Mouse (Mus musculus) hindbrain, embryonic 12.5 days (tissue): Measurements from ENCODE around the gene Tmprss9. TPM values are rescaled to one million over a fixed set of nuclear protein-coding genes. Genes with fewer than 3 reads are reported as not detected.

ENCODE experiments used
- ATAC-seq: fragments of 200-750 bp; cut with Nextera tagmentation; 2 replicates; pipeline ENCODE4 v1.8.0; 2017; ENCODE audit warnings: moderate TSS enrichment; ENCODE audit not compliant: low FRiP score
- H3K27ac ChIP-seq: fragments of 300-500 bp; sonication (generic); 2 replicates; pipeline ENCODE4 v1.5.1; 2016; ENCODE audit warnings: mild to moderate bottlenecking
- H3K27me3 ChIP-seq: fragments of 300-500 bp; sonication (generic); 2 replicates; pipeline ENCODE4 v1.6.1; 2016; ENCODE audit warnings: mild to moderate bottlenecking
- H3K36me3 ChIP-seq: fragments of 300-500 bp; sonication (generic); 2 replicates; pipeline ENCODE4 v1.6.1; 2016; ENCODE audit warnings: mild to moderate bottlenecking
- H3K4me1 ChIP-seq: fragments of 300-500 bp; sonication (generic); 2 replicates; pipeline ENCODE4 v1.6.1; 2016
- H3K4me2 ChIP-seq: fragments of 300-500 bp; sonication (generic); replicated peaks from 2 replicates; pipeline ENCODE4 v1.6.1; 2016; ENCODE audit warnings: mild to moderate bottlenecking
- H3K4me3 ChIP-seq: fragments of 300-500 bp; sonication (generic); 2 replicates; pipeline ENCODE4 v1.5.1; 2016; ENCODE audit warnings: mild to moderate bottlenecking
- H3K9ac ChIP-seq: fragments of 300-500 bp; sonication (generic); 2 replicates; pipeline ENCODE4 v1.6.1; 2016; ENCODE audit warnings: mild to moderate bottlenecking, moderate library complexity
- H3K9me3 ChIP-seq: fragments of 300-500 bp; sonication (generic); replicated peaks from 2 replicates; pipeline ENCODE4 v1.6.1; 2016; ENCODE audit warnings: mild to moderate bottlenecking
- WGBS: fragments of 180-500 bp; shearing (Covaris S2); methylation state at CpG from one replicate; pipeline ENCODE4 v1.1.7; 2016; 5-methylcytosine and 5-hydroxymethylcytosine counted together
- polyA plus RNA-seq: library from polyadenylated mRNA; unstranded; fragments of >200 nt; fragmentation: Nextera tagmentation; extraction: Ambion mirVana; gene quantifications from 2 replicates; pipeline ENCODE4 v1.2.1, GENCODE M21; 2016

The Tmprss9 gene
- polyA plus RNA-seq, 1 experiment from 2014 or later: 0.08 TPM

GRCm38 (mm10) chr10:80870993-80871392 lies 655 bp upstream of the Tmprss9 start:
- Histone ChIP-seq H3K4me1 (no peaks in the 10 kb centered on the region), H3K27me3 (no peaks in the 10 kb centered on the region), H3K9me3 (no peaks in the 10 kb centered on the region), H3K4me2 (no peak overlapping the region), H3K9ac (no peak overlapping the region), H3K4me3 (no peak overlapping the region), H3K36me3 (peaks cover 24% of the 10 kb centered on the region), H3K27ac (no peak overlapping the region)
- ATAC-seq: no peak
- 95% methylated on average over 3 of the region's 6 CpGs for WGBS

- no peaks in the 10 kb centered on the region for H3K9me3 ChIP-seq
- H3K4me3 ChIP-seq: no peak overlapping the region
- H3K9ac ChIP-seq: no peak overlapping the region
- 74% methylated on average over 9 of the region's 9 CpGs for WGBS
- no peak overlapping the region for H3K27ac ChIP-seq
- no peaks in the 10 kb centered on the region for H3K4me1 ChIP-seq
- ATAC-seq: no peak
- H3K27me3 ChIP-seq: no peaks in the 10 kb centered on the region
- no peak overlapping the region for H3K4me2 ChIP-seq
- H3K36me3 ChIP-seq: no peaks in the 10 kb centered on the region
Observed at GRCm38 (mm10) chr10:80874035-80874434, 2.4 kb downstream of the Tmprss9 start.

- H3K36me3 ChIP-seq: no peaks in the 10 kb centered on the region
- H3K9ac ChIP-seq: no peak overlapping the region
- no peak for ATAC-seq
- H3K4me1 ChIP-seq: no peaks in the 10 kb centered on the region
- WGBS: 28% methylated on average over 5 of the region's 5 CpGs
- H3K27me3 ChIP-seq: no peaks in the 10 kb centered on the region
- H3K4me3 ChIP-seq: no peak overlapping the region
- no peaks in the 10 kb centered on the region for H3K9me3 ChIP-seq
- H3K4me2 ChIP-seq: no peak overlapping the region
- no peak overlapping the region for H3K27ac ChIP-seq
Observed at GRCm38 (mm10) chr10:80876028-80876427, 4.4 kb downstream of the Tmprss9 start.

GRCm38 (mm10) chr10:80876594-80876993 lies 4.9 kb downstream of the Tmprss9 start:
- H3K4me3 ChIP-seq: no peak overlapping the region
- H3K27ac ChIP-seq: no peak overlapping the region
- no peaks in the 10 kb centered on the region for H3K4me1 ChIP-seq
- no peak overlapping the region for H3K4me2 ChIP-seq
- no peaks in the 10 kb centered on the region for H3K36me3 ChIP-seq
- 0 out of 2 replicates have a peak, but pooled peaks have one; percentile 26 for ATAC-seq
- WGBS: 21% methylated on average over 3 of the region's 3 CpGs
- no peaks in the 10 kb centered on the region for H3K27me3 ChIP-seq
- H3K9me3 ChIP-seq: no peaks in the 10 kb centered on the region
- H3K9ac ChIP-seq: 0 out of 2 replicates have a peak overlapping the region, but pooled peaks have one; percentile 43

- Histone ChIP-seq H3K27me3 (no peaks in the 10 kb centered on the region), H3K27ac (no peak overlapping the region), H3K4me3 (no peak overlapping the region), H3K4me1 (no peaks in the 10 kb centered on the region), H3K9ac (no peak overlapping the region), H3K4me2 (no peak overlapping the region), H3K9me3 (no peaks in the 10 kb centered on the region), H3K36me3 (no peaks in the 10 kb centered on the region)
- ATAC-seq: peak; percentile 51; the same call in 1 of the 2 replicates
- 18% methylated on average over 5 of the region's 5 CpGs for WGBS
Observed at GRCm38 (mm10) chr10:80880131-80880641, 8.5 kb downstream of the Tmprss9 start.

- WGBS: 80% methylated on average over 2 of the region's 2 CpGs
- no peak for ATAC-seq
- no peaks in the 10 kb centered on the region for H3K9me3 ChIP-seq
- no peaks in the 10 kb centered on the region for H3K36me3 ChIP-seq
- H3K4me3 ChIP-seq: no peak overlapping the region
- no peaks in the 10 kb centered on the region for H3K27me3 ChIP-seq
- no peak overlapping the region for H3K4me2 ChIP-seq
- H3K27ac ChIP-seq: no peak overlapping the region
- no peak overlapping the region for H3K9ac ChIP-seq
- no peaks in the 10 kb centered on the region for H3K4me1 ChIP-seq
Observed at GRCm38 (mm10) chr10:80880901-80881300, 9.3 kb downstream of the Tmprss9 start.

- no peaks in the 10 kb centered on the region for H3K36me3 ChIP-seq
- 28% methylated on average over 10 of the region's 10 CpGs for WGBS
- H3K27ac ChIP-seq: no peak overlapping the region
- no peak overlapping the region for H3K4me3 ChIP-seq
- ATAC-seq: no peak
- H3K4me2 ChIP-seq: no peak overlapping the region
- no peaks in the 10 kb centered on the region for H3K4me1 ChIP-seq
- H3K27me3 ChIP-seq: no peaks in the 10 kb centered on the region
- H3K9me3 ChIP-seq: no peaks in the 10 kb centered on the region
- no peak overlapping the region for H3K9ac ChIP-seq
Observed at GRCm38 (mm10) chr10:80881301-80881700, 9.7 kb downstream of the Tmprss9 start.

GRCm38 (mm10) chr10:80887181-80887580 lies 15.5 kb downstream of the Tmprss9 start:
- H3K27me3 ChIP-seq: peaks cover 26% of the 10 kb centered on the region
- 80% methylated on average over 11 of the region's 11 CpGs for WGBS
- H3K9me3 ChIP-seq: no peaks in the 10 kb centered on the region
- no peaks in the 10 kb centered on the region for H3K4me1 ChIP-seq
- no peak overlapping the region for H3K27ac ChIP-seq
- ATAC-seq: no peak
- no peak overlapping the region for H3K4me3 ChIP-seq
- H3K4me2 ChIP-seq: no peak overlapping the region
- H3K9ac ChIP-seq: no peak overlapping the region
- no peaks in the 10 kb centered on the region for H3K36me3 ChIP-seq

GRCm38 (mm10) chr10:80895100-80895499 lies 23.5 kb downstream of the Tmprss9 start:
- Histone ChIP-seq H3K36me3 (peaks cover 20% of the 10 kb centered on the region; the same call in 1 of the 2 replicates), H3K4me3 (no peak overlapping the region), H3K9me3 (no peaks in the 10 kb centered on the region), H3K4me1 (peaks cover 20% of the 10 kb centered on the region), H3K27ac (no peak overlapping the region), H3K9ac (no peak overlapping the region), H3K4me2 (no peak overlapping the region), H3K27me3 (0 out of 2 replicates have a peak, but pooled peaks cover 3% of the 10 kb centered on the region)
- ATAC-seq: no peak
- WGBS: 90% methylated on average over 7 of the region's 7 CpGs

GRCm38 (mm10) chr10:80895697-80896096 lies 24.0 kb downstream of the Tmprss9 start:
- H3K36me3 ChIP-seq: peaks cover 20% of the 10 kb centered on the region; the same call in 1 of the 2 replicates
- no peaks in the 10 kb centered on the region for H3K27me3 ChIP-seq
- H3K4me3 ChIP-seq: no peak overlapping the region
- no peak overlapping the region for H3K27ac ChIP-seq
- H3K4me1 ChIP-seq: peaks cover 20% of the 10 kb centered on the region
- WGBS: 87% methylated on average over 6 of the region's 6 CpGs
- H3K9ac ChIP-seq: no peak overlapping the region
- no peaks in the 10 kb centered on the region for H3K9me3 ChIP-seq
- no peak overlapping the region for H3K4me2 ChIP-seq
- no peak for ATAC-seq

- 67% methylated on average over 24 of the region's 24 CpGs for WGBS
- no peak for ATAC-seq
- H3K4me3 ChIP-seq: no peak overlapping the region
- H3K4me2 ChIP-seq: no peak overlapping the region
- no peak overlapping the region for H3K27ac ChIP-seq
- peaks cover 21% of the 10 kb centered on the region for H3K36me3 ChIP-seq
- no peaks in the 10 kb centered on the region for H3K27me3 ChIP-seq
- H3K9me3 ChIP-seq: no peaks in the 10 kb centered on the region
- H3K9ac ChIP-seq: no peak overlapping the region
- peaks cover 20% of the 10 kb centered on the region for H3K4me1 ChIP-seq
Observed at GRCm38 (mm10) chr10:80896581-80897485, 25.2 kb downstream of the Tmprss9 start.

- WGBS: 33% methylated on average over 41 of the region's 41 CpGs
- Histone ChIP-seq H3K9me3 (no peaks in the 10 kb centered on the region), H3K4me1 (peaks cover 20% of the 10 kb centered on the region), H3K36me3 (peaks cover 33% of the 10 kb centered on the region), H3K4me3 (0 out of 2 replicates have a peak overlapping the region, but pooled peaks have one; percentile 2), H3K27ac (no peak overlapping the region), H3K27me3 (no peaks in the 10 kb centered on the region), H3K4me2 (peak overlapping the region; percentile 11), H3K9ac (peak overlapping the region; percentile 2; the same call in 1 of the 2 replicates)
- no peak for ATAC-seq
Observed at GRCm38 (mm10) chr10:80897861-80898510, 26.3 kb downstream of the Tmprss9 start.
